Mouse (Mus musculus) intestine, postnatal 0 days (tissue): ENCODE measurements around the gene Carmil1. TPM values are rescaled to one million over a fixed set of nuclear protein-coding genes. Genes with fewer than 3 reads are reported as not detected.

ENCODE experiments used
- ATAC-seq: fragments of 200-750 bp; cut with Nextera tagmentation; 2 replicates; pipeline ENCODE4 v1.8.0; 2017; ENCODE audit warnings: mild to moderate bottlenecking, moderate TSS enrichment, moderate library complexity
- H3K27ac ChIP-seq: fragments of 300-500 bp; sonication (generic); 2 replicates; pipeline ENCODE4 v1.5.1; 2014; ENCODE audit warnings: mild to moderate bottlenecking, low read depth, low read length, moderate library complexity
- H3K27me3 ChIP-seq: fragments of 300-500 bp; sonication (generic); replicated peaks from 2 replicates; pipeline ENCODE4 v1.6.1; 2014; ENCODE audit warnings: low read length, mixed read lengths; ENCODE audit not compliant: control insufficient read depth, insufficient read depth
- H3K36me3 ChIP-seq: fragments of 300-500 bp; sonication (generic); 2 replicates; pipeline ENCODE4 v1.6.1; 2014; ENCODE audit warnings: mild to moderate bottlenecking, moderate library complexity; ENCODE audit not compliant: control insufficient read depth, insufficient read depth
- H3K4me1 ChIP-seq: fragments of 300-500 bp; sonication (generic); replicated peaks from 2 replicates; pipeline ENCODE4 v1.6.1; 2014; ENCODE audit warnings: antibody characterized with exemption, low read length, mixed read lengths; ENCODE audit not compliant: control insufficient read depth, insufficient read depth
- H3K4me2 ChIP-seq: fragments of 300-500 bp; sonication (generic); replicated peaks from 2 replicates; pipeline ENCODE4 v1.6.1; 2014; ENCODE audit warnings: low read depth, mild to moderate bottlenecking, moderate library complexity
- H3K4me3 ChIP-seq: fragments of 300-500 bp; sonication (generic); 2 replicates; pipeline ENCODE4 v1.5.1; 2014; ENCODE audit warnings: low read depth, low read length
- H3K9ac ChIP-seq: fragments of 300-500 bp; sonication (generic); 2 replicates; pipeline ENCODE4 v1.6.1; 2014; ENCODE audit warnings: mild to moderate bottlenecking, low read depth, low read length
- H3K9me3 ChIP-seq: fragments of 300-500 bp; sonication (generic); 2 replicates; pipeline ENCODE4 v1.6.1; 2016; ENCODE audit warnings: mixed run types; ENCODE audit not compliant: control insufficient read depth
- CTCF ChIP-seq: sonication (generic); IDR thresholded peaks from 2 replicates; pipeline ENCODE4 v1.5.1; 2016; ENCODE audit warnings: low read depth, mild to moderate bottlenecking, control low read depth, antibody characterized with exemption, moderate library complexity
- WGBS: fragments of 180-500 bp; shearing (Covaris S2); extraction: QIAGEN DNeasy Blood & Tissue Kit; methylation state at CpG from one replicate; pipeline ENCODE4 v1.1.7; 2014; 5-methylcytosine and 5-hydroxymethylcytosine counted together
- polyA plus RNA-seq: library from polyadenylated mRNA; unstranded; fragments of >200 nt; fragmentation: Nextera tagmentation; extraction: Ambion mirVana; gene quantifications from 2 replicates; pipeline ENCODE4 v1.2.1, GENCODE M21; 2015

The Carmil1 gene
- polyA plus RNA-seq, 1 experiment from 2014 or later, result 25.6 TPM

DNA sequence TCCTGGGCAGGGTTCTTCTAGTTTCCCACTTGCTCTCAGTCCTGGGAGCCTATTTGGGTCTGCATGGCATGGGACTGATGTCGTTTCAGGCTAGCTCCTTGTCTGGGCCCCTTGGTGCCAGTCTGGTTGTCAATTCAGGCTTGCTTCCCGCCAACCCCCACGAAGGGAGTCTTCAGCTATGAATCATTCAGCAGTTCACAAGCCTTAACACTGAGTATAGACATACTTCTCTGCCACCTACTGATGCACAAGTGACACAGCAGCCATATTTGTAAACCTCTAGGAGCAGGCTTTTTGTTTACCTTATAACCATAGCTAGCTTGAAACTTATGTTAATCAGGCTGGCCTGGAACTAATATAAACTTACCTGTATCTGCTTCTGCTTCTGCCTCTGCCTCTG lies 36.0 kb upstream of the Carmil1 start:
- TF ChIP-seq CTCF, result peak; percentile 35; the same call in 1 of the 2 replicates
- no peak overlapping the region for H3K4me3 ChIP-seq
- no peaks in the 10 kb centered on the region for H3K36me3 ChIP-seq
- H3K27ac ChIP-seq, result no peak overlapping the region
- WGBS, result 67% methylated on average over 3 of the region's 3 CpGs
- no peak for ATAC-seq
- no peaks in the 10 kb centered on the region for H3K9me3 ChIP-seq
- no peak overlapping the region for H3K9ac ChIP-seq
- H3K4me1 ChIP-seq, result no peaks in the 10 kb centered on the region
- H3K27me3 ChIP-seq, result no peaks in the 10 kb centered on the region
- H3K4me2 ChIP-seq, result no peak overlapping the region

- 86% methylated on average over 8 of the region's 8 CpGs for WGBS
- Histone ChIP-seq H3K4me2 (no peak overlapping the region), H3K36me3 (no peaks in the 10 kb centered on the region), H3K4me1 (no peaks in the 10 kb centered on the region), H3K9me3 (no peaks in the 10 kb centered on the region), H3K4me3 (no peak overlapping the region), H3K9ac (no peak overlapping the region), H3K27ac (no peak overlapping the region), H3K27me3 (no peaks in the 10 kb centered on the region)
- TF ChIP-seq CTCF, result no peak
- ATAC-seq, result no peak
These were observed 30.7 kb upstream of the Carmil1 start for GRCm38 (mm10) chr13:24311011-24311940.

- Histone ChIP-seq H3K4me3 (no peak overlapping the region), H3K4me1 (no peaks in the 10 kb centered on the region), H3K27ac (no peak overlapping the region), H3K9me3 (no peaks in the 10 kb centered on the region), H3K9ac (no peak overlapping the region), H3K36me3 (no peaks in the 10 kb centered on the region), H3K4me2 (no peak overlapping the region), H3K27me3 (no peaks in the 10 kb centered on the region)
- peak; percentile 48 for TF ChIP-seq CTCF
- WGBS, result 54% methylated on average over 4 of the region's 4 CpGs
- no peak for ATAC-seq
These were observed 25.7 kb upstream of the Carmil1 start for GRCm38 (mm10) chr13:24306248-24306647.

GRCm38 (mm10) chr13:24305486-24305885 lies 24.9 kb upstream of the Carmil1 start:
- WGBS, result 84% methylated on average over 4 of the region's 4 CpGs
- no peak overlapping the region for H3K9ac ChIP-seq

DNA sequence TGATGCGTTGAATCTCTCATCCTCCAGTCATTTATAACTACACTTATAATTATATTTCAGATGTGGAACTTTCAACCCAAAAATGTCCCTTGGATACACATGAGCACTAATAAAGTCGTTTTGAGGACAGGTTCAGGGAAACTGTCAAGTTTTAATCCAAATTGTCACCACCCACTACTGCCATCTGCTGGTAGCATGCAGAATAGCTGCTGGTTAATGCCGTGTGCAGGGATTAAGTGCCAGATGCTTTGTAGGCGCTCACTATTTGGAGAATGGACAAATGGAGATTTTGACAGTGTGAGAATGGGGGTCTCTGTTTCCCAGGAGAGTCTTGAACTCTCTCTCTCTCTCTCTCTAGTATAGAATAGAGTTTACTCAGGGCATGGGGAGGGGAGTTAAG lies 16.7 kb upstream of the Carmil1 start:
- H3K4me1 ChIP-seq, result no peaks in the 10 kb centered on the region
- H3K9me3 ChIP-seq, result no peaks in the 10 kb centered on the region
- H3K36me3 ChIP-seq, result no peaks in the 10 kb centered on the region
- no peak overlapping the region for H3K9ac ChIP-seq
- no peak for ATAC-seq
- no peak overlapping the region for H3K4me2 ChIP-seq
- 15% methylated on average over 4 of the region's 4 CpGs for WGBS
- no peaks in the 10 kb centered on the region for H3K27me3 ChIP-seq
- TF ChIP-seq CTCF, result peak; percentile 93
- no peak overlapping the region for H3K4me3 ChIP-seq
- H3K27ac ChIP-seq, result no peak overlapping the region

More at GRCm38 (mm10) chr13:24305486-24305885, 24.9 kb upstream of the Carmil1 start:
- no peak overlapping the region for H3K27ac ChIP-seq
- H3K27me3 ChIP-seq, result no peaks in the 10 kb centered on the region
- no peak for ATAC-seq
- no peak overlapping the region for H3K4me3 ChIP-seq
- H3K9me3 ChIP-seq, result no peaks in the 10 kb centered on the region
- H3K4me1 ChIP-seq, result no peaks in the 10 kb centered on the region
- no peak for TF ChIP-seq CTCF
- H3K36me3 ChIP-seq, result no peaks in the 10 kb centered on the region
- H3K4me2 ChIP-seq, result no peak overlapping the region

GRCm38 (mm10) chr13:24287381-24287780 lies 6.8 kb upstream of the Carmil1 start:
- no peak overlapping the region for H3K9ac ChIP-seq
- H3K9me3 ChIP-seq, result no peaks in the 10 kb centered on the region
- WGBS, result 82% methylated on average over 2 of the region's 2 CpGs
- H3K4me3 ChIP-seq, result no peak overlapping the region
- no peak overlapping the region for H3K27ac ChIP-seq
- H3K4me2 ChIP-seq, result no peak overlapping the region
- H3K4me1 ChIP-seq, result no peaks in the 10 kb centered on the region
- no peak for TF ChIP-seq CTCF
- no peak for ATAC-seq
- no peaks in the 10 kb centered on the region for H3K27me3 ChIP-seq
- H3K36me3 ChIP-seq, result no peaks in the 10 kb centered on the region
